Mouse (Mus musculus) forebrain, embryonic 16.5 days (tissue): ENCODE measurements around the gene Eprs. TPM values are rescaled to one million over a fixed set of nuclear protein-coding genes. Genes with fewer than 3 reads are reported as not detected.

Experiments
- ATAC-seq: fragments of 200-750 bp; cut with Nextera tagmentation; 2 replicates; pipeline ENCODE4 v1.8.0; 2017; ENCODE audit warnings: mild to moderate bottlenecking, moderate library complexity
- H3K27ac ChIP-seq: fragments of 300-500 bp; sonication (generic); 2 replicates; pipeline ENCODE4 v1.5.1; 2014; ENCODE audit warnings: low read length, control low read depth
- H3K27me3 ChIP-seq: fragments of 300-500 bp; sonication (generic); replicated peaks from 2 replicates; pipeline ENCODE4 v1.6.1; 2014; ENCODE audit warnings: low read length; ENCODE audit not compliant: control insufficient read depth, insufficient read depth
- H3K36me3 ChIP-seq: fragments of 300-500 bp; sonication (generic); 2 replicates; pipeline ENCODE4 v1.6.1; 2014; ENCODE audit not compliant: control insufficient read depth, insufficient read depth
- H3K4me1 ChIP-seq: fragments of 300-500 bp; sonication (generic); replicated peaks from 2 replicates; pipeline ENCODE4 v1.6.1; 2014; ENCODE audit warnings: low read length; ENCODE audit not compliant: control insufficient read depth, insufficient read depth
- H3K4me2 ChIP-seq: fragments of 300-500 bp; sonication (generic); 2 replicates; pipeline ENCODE4 v1.6.1; 2014; ENCODE audit warnings: mild to moderate bottlenecking, low read length, control low read depth
- H3K4me3 ChIP-seq: fragments of 300-500 bp; sonication (generic); replicated peaks from 2 replicates; pipeline ENCODE4 v1.5.1; 2014; ENCODE audit warnings: mild to moderate bottlenecking, low read length, control low read depth
- H3K9ac ChIP-seq: fragments of 300-500 bp; sonication (generic); replicated peaks from 2 replicates; pipeline ENCODE4 v1.6.1; 2014; ENCODE audit warnings: low read depth, low read length, control low read depth
- H3K9me3 ChIP-seq: fragments of 300-500 bp; sonication (generic); 2 replicates; pipeline ENCODE4 v1.6.1; 2016; ENCODE audit warnings: low read length; ENCODE audit not compliant: control insufficient read depth
- WGBS: fragments of 180-500 bp; shearing (Covaris S2); extraction: QIAGEN DNeasy Blood & Tissue Kit; methylation state at CpG from one replicate; pipeline ENCODE4 v1.1.7; 2014; 5-methylcytosine and 5-hydroxymethylcytosine counted together
- microRNA counts: library from miRNA; unstranded; fragments of <30 nt; microRNA quantifications from one replicate; lab custom pipeline; 2016
- microRNA-seq: library from miRNA; unstranded; fragments of <30 nt; microRNA quantifications from one replicate; pipeline ENCODE4, GENCODE M21; 2017
- polyA plus RNA-seq: library from polyadenylated mRNA; unstranded; fragments of >200 nt; fragmentation: Nextera tagmentation; extraction: Ambion mirVana; gene quantifications from 2 replicates; pipeline ENCODE4 v1.2.1, GENCODE M21; 2015

Eprs gene
- polyA plus RNA-seq, 1 experiment from 2014 or later = 144 TPM

DNA sequence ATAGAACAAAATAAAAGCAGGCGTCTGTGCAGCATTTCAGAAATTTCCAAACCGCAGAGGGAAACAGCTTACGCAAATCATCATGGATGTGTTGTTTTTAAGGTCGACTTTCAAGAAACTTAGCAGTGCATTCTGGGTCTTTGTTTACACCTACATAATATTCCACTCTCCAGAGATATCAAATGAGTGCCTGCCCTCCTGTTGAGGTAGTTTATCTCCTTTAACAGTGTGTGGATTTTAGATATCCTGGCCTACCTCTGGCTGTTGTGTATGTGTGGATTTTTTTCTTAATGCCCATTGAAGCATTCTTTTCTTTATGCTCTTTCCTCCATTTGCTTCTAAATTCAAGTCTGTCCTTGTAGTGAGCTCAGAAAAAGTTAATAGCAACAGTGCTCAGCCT is 109.9 kb downstream of the Eprs start:
- Histone ChIP-seq H3K27ac (no peak overlapping the region), H3K4me3 (no peak overlapping the region), H3K4me2 (no peak overlapping the region), H3K4me1 (no peaks in the 10 kb centered on the region), H3K9me3 (no peaks in the 10 kb centered on the region), H3K36me3 (no peaks in the 10 kb centered on the region), H3K9ac (no peak overlapping the region), H3K27me3 (no peaks in the 10 kb centered on the region)
- WGBS = 90% methylated on average over 4 of the region's 4 CpGs
- ATAC-seq = no peak

- Histone ChIP-seq H3K4me3 (no peak overlapping the region), H3K9ac (no peak overlapping the region), H3K27ac (no peak overlapping the region), H3K4me2 (no peak overlapping the region), H3K4me1 (no peaks in the 10 kb centered on the region), H3K36me3 (no peaks in the 10 kb centered on the region), H3K9me3 (no peaks in the 10 kb centered on the region), H3K27me3 (no peaks in the 10 kb centered on the region)
- ATAC-seq = no peak
- WGBS = 90% methylated on average over 1 of the region's 1 CpGs
These were observed 110.6 kb downstream of the Eprs start for GRCm38 (mm10) chr1:185473437-185473836.

MicroRNAs within 50 kb of the gene (microRNA counts, 519-probe panel; counts per million panel counts)
- 2,206 counts per million, percentile 45 among the panel's probes with 10 or more counts for microRNA mmu-miR-194 (lab: Ali Mortazavi, UCI)

Small RNA genes within 50 kb of the gene (microRNA-seq; reads per million reads assigned to microRNA genes)
- 2.9 reads per million, percentile 10 among the genes with 10 or more reads in this experiment for gene Mir194-1
- gene Mir215 = 19.5 reads per million, percentile 34 among the genes with 10 or more reads in this experiment

Other genes starting within 250 kb of the Eprs start
- 29.0 and 30.2 TPM in 2 replicates for gene Rab3gap2, start 158.9 kb upstream of the Eprs start, polyA plus RNA-seq
- 18.2 and 23.6 TPM in 2 replicates for gene Iars2, start 33.6 kb upstream of the Eprs start, polyA plus RNA-seq
- gene Bpnt1, start 30.9 kb upstream of the Eprs start, polyA plus RNA-seq = 33.9 and 43.2 TPM in 2 replicates
- 10.3 and 10.7 TPM in 2 replicates for gene Slc30a10, start 91.8 kb downstream of the Eprs start, polyA plus RNA-seq